Mouse (Mus musculus): ENCODE measurements at regions not wholly inside any gene's neighbourhood (a gene's known extent, or its start where the extent isn't known, plus 50 kb on each side); places are given as distances from the start of the nearest gene placed in this dataset.
"Not testable (repeated sequence)": the region's sequence is repeated elsewhere in the genome, so short reads cannot be mapped to it uniquely, and the experiment has no call there.

DNA sequence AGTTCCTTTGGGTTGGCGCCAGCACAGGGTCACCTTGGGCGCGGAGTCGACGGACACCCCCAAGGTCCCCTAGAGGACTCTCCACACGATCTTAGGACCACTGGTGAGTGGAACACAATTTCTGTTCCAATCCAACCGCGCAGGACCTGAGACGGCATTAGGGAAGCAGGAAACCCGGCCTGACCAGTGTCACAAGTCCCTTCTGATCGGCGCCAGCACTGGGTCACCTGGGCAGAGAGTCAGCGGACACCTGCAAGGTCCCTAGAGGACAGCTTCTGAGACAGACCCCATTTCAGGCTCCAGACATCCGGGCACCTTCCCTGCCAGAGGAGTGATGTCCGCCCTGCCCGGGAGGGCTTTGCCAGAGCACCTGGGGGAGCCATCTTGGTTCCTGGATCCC, 74.2 kb upstream of the Cdh13 start:
- intact Hi-C loops (cut with DNase I); DNase-seq (ENCODE audit: low spot score in 2 of 2): not testable (repeated sequence)

DNA sequence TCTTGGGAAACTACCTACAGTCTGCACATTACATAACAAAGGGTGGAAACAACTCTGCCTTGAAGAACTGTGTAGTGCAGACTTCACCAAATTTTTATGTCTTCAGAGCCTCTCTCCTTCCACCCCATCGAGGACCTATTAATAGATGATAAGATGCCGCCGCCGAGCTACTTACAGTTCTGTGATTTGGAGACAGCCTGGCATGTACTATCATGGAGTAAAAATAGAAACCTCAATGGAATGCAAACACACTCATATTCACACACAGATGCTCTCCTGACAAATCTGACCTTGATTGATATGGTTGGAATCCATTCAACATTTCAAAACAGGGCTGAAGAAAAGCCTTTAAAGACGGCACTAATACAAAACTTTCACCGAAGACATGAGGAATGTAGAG, 92.7 kb upstream of the Cdh13 start:
- no peak for DNase-seq (ENCODE audit: low spot score in 2 of 2)
- intact Hi-C loops (cut with DNase I) = no loop called here

DNA sequence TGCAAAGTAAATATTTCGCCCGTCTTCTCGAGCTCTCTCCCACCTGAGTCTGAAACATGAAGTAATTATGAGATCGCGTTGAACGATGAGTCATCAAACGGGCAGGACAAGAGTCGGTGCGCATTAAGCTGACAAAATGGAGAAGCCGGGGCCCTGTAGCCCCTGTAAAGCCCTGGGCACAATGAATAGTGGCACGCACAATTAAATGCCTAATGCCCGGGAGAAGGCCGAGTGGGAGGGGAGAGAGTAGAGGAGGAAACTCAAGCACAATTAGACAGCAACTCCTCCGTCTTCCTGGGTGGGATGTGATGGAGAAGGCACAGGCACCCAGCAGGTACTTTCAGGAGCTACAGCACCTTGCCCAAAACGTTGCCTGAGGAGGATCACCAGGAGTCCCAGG, 94.3 kb upstream of the Cdh13 start:
- intact Hi-C loops (cut with DNase I) = no loop called here

DNA sequence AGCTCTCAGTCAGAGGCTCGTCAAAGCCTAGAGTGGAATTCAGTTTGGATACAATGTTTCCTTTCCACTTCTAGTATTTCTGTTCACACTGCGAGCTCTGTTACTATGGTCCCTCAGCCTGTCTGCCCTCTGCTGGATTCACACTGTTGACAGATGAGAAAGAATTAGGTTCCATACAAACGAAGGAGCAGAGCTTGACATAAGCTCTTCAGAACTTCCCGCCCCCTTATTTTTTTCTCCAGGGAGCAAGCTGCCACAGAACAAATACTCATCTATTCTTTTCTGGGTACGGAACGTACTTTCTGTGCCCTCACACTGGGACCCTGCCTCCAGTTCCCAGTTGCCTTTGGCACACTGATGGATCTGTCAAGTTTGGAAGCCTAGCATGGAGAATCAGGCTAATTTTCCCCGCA, 114.5 kb upstream of the Cdh13 start:
- intact Hi-C loops (cut with DNase I) = loop anchor here (10.0 kb wide), 1 partner anchor 234 kb away; no protein-coding TSS in a partner anchor
- no peak for DNase-seq (ENCODE audit: low spot score in 2 of 2)

More for the DNA sequence above, 94.3 kb upstream of the Cdh13 start:
- DNase-seq (ENCODE audit: low spot score in 2 of 2) = no peak

DNA sequence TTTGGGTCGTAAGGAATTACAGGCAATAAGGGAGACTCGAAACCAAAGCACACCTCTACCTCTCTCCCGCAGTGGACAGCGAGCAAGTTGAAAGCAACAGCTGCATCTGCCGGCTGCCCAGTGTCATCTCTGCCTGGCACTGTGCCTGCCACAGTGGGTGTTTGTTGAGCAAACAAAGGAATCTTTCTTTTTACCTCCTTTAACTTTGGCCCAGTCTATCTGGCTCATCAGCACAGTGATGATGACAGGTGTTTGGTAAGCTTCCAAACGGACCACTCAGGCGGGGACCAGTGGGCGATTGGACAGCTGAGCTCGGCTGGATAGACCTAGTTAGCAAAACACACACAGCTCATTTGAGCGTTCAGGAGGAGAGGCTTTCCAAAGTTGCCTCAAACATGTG, 121.4 kb upstream of the Cdh13 start:
- DNase-seq (ENCODE audit: low spot score in 2 of 2) = peak in 1 of 2 experiments; percentile 25
- intact Hi-C loops (cut with DNase I) = loop anchor here (10.0 kb wide), 1 partner anchor 227 kb away; no protein-coding TSS in a partner anchor

DNA sequence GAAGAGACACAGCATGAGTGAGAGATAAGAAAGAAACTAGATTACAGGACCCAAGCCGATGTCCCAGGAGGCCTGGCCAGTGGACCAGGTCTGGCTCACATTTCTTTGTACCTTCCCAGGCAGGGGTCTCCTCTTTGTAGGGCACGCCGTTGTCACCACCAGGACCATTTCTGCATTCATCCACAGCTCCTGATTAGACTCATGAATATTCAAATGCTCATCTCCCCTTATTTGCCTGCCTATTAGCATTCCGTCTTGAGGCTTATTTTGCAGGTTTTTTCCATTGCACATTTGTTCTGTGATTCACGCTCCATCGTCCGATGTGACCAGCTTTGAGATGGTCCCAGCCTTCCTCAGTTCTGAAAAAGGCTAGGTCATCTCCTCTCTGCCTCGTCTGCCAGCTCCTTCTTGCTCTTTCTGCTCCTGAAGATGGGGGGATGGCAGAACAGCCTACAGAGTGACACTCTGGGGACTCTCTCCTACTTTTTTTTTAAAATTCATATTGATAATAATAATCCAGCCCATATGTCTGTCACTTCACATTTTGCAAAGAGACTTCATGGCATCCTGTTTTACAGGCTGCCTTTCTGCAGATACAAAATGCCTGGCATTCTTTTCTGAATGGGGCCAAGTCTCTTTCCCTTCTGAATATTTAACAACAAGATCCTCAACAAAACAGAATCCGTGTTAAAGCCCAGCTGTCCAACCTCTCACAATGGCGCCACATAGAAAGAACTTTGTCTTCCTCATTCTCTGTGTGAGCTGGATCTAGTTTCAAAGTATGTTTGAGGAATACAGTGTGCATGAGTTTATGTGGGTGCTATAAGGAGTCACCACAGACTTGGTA, 136.0 kb upstream of the Cdh13 start:
- intact Hi-C loops (cut with DNase I) = no loop called here

DNA sequence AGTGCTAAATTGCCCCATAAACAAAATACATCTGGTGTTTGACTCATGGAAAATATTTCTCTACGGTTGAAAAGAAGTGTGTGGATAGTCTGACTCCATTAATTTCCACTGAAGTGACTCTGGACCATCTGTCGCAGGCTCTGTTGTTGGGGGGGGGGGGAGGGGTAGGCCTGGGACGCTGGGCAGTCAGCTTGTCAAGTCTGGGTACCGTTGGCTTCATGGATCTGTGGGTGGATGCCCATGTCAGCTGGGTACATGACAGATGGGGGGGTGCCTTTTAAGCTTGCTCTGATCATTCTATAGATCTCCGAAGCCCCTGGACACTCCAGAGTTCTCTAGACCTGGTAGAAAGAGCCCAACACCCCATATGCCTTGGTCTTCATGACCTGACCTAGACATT, 139.0 kb upstream of the Cdh13 start:
- intact Hi-C loops (cut with DNase I) = no loop called here
- DNase-seq (ENCODE audit: low spot score in 2 of 2) = no peak

More for the DNA sequence above, 136.0 kb upstream of the Cdh13 start:
- no peak for DNase-seq (ENCODE audit: low spot score in 2 of 2)

DNA sequence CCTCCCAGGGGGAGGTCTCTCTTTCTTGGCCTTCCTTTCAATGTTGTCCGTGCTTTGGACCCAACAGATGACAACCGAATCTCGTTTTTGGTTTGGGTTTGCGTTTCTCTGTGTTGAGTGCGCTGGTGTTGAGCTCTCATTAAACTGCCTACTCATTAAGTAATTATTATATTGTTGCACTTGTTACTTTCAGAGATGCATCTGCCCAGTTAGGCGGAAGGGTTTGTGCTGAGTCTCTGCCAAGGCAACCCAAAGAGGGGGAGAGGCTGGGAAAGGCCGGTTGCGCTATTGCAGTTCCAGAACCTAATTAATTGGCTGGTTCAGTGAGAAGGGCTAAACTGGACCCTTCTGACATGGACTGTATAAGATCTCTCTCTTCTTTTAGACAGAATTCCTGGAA, 141.2 kb upstream of the Cdh13 start:
- intact Hi-C loops (cut with DNase I) = no loop called here
- DNase-seq (ENCODE audit: low spot score in 2 of 2) = no peak

DNA sequence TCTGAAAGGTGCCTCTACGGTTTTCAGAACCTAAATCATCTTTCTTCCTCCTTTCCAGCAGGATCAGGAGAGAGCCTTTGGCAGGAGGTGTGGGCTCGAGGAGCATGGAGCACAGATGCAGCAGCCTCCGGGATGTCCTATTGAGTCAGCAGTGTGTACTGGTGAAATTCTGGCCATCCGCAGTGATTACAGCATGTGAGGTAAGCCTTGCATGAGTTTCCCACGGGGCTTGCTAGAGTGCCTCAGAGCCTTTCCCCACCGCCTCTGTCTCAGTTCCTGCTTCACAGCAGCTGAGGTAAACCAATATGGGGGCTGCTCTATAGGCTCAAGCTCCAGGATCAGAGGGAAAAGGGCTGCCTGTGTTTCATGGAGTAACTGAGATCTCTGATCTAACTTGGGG, 143.6 kb upstream of the Cdh13 start:
- DNase-seq (ENCODE audit: low spot score in 2 of 2) = no peak
- intact Hi-C loops (cut with DNase I) = no loop called here

DNA sequence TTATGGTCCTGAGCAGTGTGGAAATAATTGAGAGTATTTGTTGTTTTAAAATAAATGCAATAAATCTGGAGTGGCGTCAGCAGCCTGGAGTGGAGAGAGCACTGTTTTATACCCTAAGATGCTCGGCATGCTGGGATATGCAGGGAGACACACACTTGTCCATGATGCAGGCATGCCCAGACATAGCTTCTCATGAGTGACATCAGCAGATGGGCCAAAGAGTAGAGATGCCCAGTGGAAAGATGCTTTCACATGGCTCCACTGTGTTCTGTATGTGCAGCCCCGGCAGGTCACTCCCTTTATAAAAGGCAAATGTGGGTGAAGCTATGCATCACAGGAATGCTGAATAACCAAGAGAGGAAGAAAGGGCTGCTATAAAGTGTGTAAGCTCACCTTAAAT, 145.7 kb upstream of the Cdh13 start:
- intact Hi-C loops (cut with DNase I) = no loop called here
- DNase-seq (ENCODE audit: low spot score in 2 of 2) = no peak

DNA sequence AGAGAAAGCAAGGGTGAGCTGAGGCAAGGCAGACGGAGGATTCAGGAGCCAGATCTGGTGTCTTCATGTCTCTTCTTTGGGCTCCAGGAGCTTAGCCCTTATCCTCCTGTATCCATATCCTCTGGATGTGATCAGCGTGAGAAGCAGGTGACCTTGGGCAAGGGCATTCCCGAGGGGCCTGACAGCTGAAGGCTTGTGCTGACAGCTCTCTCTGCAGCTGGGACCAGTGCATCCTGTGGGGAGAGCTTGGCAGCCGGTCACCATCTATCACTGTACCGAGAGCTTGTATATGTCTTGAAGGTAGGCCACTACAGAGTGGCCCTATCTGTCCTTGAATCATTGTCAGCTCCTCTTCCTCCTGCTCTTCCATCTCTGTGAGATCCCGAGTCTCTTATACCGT, 158.5 kb upstream of the Cdh13 start:
- intact Hi-C loops (cut with DNase I) = no loop called here
- DNase-seq (ENCODE audit: low spot score in 2 of 2) = no peak

DNA sequence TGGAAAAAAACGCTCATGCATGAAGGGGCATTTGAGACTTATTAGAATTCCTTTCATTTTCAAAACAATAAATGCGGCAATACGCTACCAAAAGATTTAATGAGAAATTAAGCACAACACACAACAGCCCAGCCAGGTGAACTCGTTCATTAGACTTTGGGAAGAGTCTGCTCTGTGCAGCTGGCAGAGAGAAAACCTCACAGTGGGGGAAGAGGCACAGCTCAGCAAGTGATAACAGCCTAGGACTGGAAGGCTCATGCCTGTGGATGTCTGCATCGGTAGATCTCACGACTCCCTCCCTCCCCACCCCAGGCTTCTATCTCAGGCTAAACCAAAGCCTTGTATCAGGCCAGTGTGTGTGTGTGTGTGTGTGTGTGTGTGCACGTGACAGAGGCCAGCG, 169.3 kb upstream of the Cdh13 start:
- intact Hi-C loops (cut with DNase I) = no loop called here
- DNase-seq (ENCODE audit: low spot score in 2 of 2) = no peak

DNA sequence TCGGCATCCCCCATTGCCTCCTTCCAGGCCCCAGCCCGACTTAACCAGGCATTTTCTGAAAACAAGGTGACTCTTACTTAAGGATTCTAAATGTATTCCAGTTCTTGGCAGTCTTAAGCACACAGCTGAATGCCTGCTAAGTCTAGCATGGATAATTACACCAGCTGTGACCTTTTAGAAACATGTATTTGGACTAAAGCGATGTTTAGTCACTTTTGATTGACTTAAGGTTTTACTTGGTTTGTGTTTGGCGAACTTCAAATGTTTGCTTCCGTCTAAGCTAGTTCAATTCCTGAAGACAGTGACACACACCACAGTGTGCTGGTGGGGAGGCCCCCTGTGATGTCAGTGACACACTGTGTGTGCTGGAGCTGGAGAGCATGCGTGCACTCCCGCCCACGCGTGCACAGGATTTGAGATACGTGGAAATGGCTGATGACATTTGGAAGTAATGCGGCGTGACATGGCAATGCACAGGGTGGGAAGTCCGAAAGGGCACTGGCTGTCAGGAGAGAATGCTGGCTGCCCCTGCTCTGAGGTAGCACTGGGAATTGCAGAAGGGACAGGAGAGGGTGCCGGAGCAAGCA, 179.0 kb upstream of the Cdh13 start:
- no peak for DNase-seq (ENCODE audit: low spot score in 2 of 2)

DNA sequence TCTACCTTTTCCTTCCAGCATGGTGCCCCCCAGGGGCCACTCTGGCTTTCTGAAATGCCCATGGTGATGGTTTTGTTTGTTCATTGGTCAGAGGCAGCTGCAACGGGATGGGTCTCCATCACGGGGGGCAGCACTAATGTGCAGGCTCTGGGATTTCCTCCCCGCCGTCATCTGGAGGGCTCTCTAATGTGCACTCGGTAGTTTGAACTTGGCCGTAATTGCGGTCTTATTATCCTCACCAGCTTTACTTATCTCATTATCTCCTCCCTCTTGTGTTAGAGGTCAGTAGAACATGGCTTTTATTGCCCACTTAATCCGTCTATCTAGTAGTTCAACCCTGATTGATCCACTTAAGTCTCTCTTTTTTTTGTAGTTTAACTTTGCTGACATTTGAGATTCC, 182.2 kb upstream of the Cdh13 start:
- intact Hi-C loops (cut with DNase I) = no loop called here
- DNase-seq (ENCODE audit: low spot score in 2 of 2) = no peak

More for the DNA sequence above, 179.0 kb upstream of the Cdh13 start:
- intact Hi-C loops (cut with DNase I) = no loop called here

DNA sequence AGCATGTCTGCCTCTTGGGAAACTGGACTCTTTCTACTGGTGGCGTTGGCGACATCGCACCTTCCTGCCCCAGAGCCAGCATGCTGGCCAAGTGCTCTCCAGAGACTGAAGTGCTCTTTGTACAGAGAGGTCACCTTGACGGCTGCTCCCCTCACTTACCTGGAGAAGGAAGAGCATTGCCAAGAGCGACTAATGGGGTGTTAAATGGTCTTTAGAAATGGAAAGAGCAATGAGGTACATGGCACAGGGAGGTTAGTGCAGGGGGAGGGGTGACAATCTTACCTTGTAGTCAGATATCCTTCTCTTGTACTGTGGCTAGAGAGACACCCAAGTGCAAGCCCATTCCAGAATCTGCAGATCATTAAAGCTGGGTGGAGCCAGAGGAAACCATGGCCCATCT, 220.8 kb upstream of the Cdh13 start:
- no peak for DNase-seq (ENCODE audit: low spot score in 2 of 2)
- intact Hi-C loops (cut with DNase I) = no loop called here

DNA sequence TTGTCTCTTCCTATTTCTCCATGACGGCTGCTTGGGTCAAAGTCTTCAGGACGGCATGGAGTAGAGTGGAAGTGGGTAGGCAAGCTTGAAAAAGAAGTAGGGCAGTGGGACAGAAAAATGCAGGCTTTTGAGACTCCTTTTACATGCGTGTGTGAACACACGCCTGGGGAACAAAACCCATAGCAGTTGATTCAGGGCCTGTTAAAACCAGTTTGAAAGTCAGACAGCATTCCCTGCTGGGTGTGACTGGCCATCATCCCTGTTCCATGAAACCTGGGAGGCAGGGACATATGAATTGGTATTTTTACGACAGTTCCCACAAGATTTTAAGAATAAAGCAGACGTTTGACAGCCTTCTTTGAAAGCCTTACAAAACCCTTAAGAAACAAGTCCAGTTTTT, 226.8 kb upstream of the Cdh13 start:
- intact Hi-C loops (cut with DNase I) = no loop called here
- DNase-seq (ENCODE audit: low spot score in 2 of 2) = no peak

DNA sequence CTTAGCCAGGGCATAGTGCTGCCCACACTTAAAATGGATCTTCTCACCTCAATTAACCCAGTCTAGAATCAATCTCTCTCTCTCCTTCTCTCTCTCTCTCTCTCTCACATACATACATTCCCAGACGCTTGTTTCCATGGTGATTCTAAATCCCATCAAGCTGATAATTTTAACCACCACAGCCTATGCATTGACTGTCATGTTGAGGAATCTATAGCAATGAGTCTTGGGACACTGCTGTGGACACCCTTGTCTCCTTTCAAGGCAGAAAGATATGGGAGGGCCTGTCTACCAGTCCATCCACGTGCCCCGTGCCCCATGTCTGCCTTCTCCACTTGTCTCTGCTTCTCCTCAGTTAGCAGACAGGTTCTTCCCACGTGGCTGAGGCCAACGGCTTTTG, 228.0 kb upstream of the Cdh13 start:
- intact Hi-C loops (cut with DNase I) = no loop called here
- DNase-seq (ENCODE audit: low spot score in 2 of 2) = no peak

DNA sequence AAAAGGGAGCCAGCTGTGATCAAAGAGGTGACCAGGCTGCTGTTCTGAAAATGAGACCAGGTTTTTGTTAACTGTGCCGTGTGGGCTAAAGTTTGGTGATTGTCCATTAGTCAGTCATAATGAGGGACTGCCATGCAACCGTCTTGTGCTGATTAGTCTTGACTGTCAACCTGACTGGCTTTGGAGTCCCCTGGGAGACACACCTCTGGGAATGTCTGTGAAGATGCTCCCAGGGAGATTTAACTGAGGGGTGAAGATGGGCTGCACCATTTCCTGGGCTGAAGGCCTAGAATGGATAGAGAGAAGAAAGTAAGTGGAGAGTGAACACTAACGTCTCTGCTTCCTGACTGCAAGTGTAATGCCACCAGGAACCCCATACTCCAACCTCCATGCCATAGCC, 233.1 kb upstream of the Cdh13 start:
- DNase-seq (ENCODE audit: low spot score in 2 of 2) = no peak
- intact Hi-C loops (cut with DNase I) = no loop called here

DNA sequence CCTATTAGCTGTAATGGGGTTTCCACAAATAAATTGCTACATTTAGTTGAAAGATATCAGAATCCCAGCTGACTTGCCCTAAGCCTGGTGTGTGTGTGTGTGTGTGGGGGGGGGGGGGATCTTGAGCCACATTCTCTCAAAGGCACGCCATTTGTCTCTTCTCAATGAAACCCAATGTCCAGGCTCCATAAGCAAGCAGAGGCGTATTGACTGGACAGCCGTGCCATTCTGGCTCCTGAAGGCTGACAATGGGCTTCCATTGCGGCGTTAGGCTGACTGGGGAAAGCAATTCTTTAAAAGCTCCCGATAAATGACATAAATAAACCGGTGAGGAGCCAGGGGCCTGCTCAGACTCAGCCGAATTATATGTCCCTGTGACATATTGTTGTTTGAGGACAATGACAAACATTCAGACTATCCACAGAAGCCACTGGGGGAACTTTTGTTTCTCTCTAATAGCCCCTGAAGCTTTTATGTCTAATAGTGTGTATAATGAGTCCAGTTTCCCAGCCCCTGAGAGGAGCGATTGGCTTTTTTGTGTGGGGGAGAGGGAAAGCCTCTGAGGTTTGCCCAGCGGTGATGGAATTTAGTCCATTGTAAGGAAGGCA, 240.6 kb upstream of the Mphosph6 start:
- intact Hi-C loops (cut with DNase I) = no loop called here
- DNase-seq (ENCODE audit: low spot score in 2 of 2) = no peak

DNA sequence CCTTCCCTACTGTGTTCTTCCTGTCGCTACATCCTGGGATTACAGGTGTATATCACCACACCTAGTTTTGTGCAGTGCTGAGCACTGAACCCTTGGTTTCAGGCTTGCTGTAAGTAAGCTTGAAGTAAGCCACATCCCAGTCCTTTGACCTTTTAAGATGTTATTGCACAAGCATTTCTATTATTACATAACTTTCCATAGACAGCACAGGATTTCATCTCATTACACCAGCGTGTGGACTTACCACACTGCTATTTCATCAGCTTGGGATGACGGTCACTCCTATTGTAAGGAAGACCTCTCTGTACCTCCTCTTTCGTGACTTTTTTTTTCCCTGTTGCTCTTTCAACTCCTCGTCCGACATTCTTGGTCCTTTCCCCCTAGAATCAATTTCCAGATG, 239.5 kb upstream of the Mphosph6 start:
- no peak for DNase-seq (ENCODE audit: low spot score in 2 of 2)
- intact Hi-C loops (cut with DNase I) = no loop called here

DNA sequence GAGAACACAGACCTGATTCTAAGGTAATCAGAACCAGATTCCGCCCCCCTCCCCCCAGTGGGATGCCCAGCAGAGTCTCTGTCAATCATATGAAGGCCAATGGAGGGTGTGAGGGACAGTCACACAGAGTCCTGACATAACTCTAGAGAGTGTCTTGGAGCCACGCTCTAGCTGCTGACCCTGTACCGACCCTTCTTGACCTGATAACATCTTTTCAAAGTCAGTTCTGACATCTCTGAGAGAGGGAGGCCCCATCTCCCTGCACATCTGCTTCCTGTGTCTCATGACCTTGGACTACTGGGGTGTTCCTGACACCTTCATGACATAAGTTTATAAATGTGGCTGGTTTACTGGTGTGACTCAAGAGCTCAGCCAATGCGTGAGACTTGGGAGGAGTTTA, 236.1 kb upstream of the Mphosph6 start:
- intact Hi-C loops (cut with DNase I) = no loop called here
- DNase-seq (ENCODE audit: low spot score in 2 of 2) = no peak

All from left cerebral cortex, postnatal 36 days (tissue).